In the genomic region with DNA sequence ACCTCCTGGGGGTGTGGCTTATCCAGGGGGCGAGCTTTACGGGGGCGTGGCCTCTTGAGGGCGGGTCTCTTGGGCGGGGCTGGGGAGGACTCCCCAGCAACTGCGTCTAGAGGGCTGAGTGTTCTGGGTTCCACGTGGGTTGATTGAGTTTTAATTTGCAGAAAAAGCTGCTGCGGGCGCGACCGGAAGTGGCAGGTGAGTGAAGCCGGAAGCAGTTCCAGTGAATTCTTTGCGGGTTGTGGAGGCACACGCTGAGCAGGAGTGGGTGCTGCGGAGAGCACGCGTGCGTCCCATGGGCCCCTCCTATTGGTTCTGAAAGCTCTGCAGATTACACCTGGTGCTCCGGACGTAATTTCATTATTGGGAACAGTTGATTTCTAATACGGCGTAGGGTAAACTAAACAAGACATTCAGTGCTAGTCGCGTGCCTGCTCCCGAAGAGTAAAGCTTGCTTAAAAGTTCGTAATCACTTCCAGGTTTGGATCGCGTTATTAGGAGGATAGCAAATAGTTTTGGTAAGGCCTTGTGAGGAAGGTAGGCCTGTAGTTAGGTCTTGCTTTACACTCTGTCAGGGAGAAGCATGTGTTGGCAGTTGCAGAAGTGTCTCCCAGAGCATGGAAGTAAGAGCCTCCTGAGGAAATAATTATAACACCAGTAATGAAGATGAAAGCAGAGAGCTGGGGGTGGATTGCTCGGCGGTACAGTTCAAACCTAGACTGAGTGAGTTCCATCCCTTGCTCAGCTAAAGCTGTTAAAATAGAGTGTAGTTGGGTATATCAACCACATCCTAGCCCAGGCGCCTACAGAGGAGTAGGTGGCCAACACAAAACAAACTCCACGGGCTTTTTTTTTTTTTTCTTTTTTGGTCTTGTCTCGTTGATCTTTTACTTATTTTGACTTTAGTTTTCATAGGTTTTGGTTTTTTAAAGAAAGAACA, we compare ENCODE assay signal across 1 mouse cellular context.
TF ChIP-seq lines count a peak whose summit lies in the region.

No protein-coding gene starts in this region.

TF ChIP-seq in myocyte, 11 proteins besides CTCF, POLR2A, EP300 and RAD21:
- TF ChIP-seq POLR2AphosphoS2 (IDR thresholded peaks at IDR 0.05; ENCODE audit: insufficient read length, low read depth) (peak; percentile 16), SRF (IDR thresholded peaks at IDR 0.05; ENCODE audit: control insufficient read depth, insufficient read length, low read depth) (no peak), MAX (IDR thresholded peaks at IDR 0.05; ENCODE audit: low read depth) (no peak)
TF ChIP-seq in myocyte: peak in this region for 1.
